Mouse (Mus musculus): Measurements from ENCODE around the gene Rsph14.

GRCm38 (mm10) chr10:75070281-75070976 is 38.0 kb upstream of the Rsph14 start:
- TF ChIP-seq KAT2A (conservative IDR thresholded peaks at IDR 0.05; ENCODE audit: low read depth, low read length) (no peak), HCFC1 (IDR thresholded peaks at IDR 0.05; ENCODE audit: low read depth, low read length) (no peak), ZC3H11A (IDR thresholded peaks at IDR 0.05; ENCODE audit: low read depth, low read length) (no peak), MAZ (IDR thresholded peaks at IDR 0.05; ENCODE audit: low read depth, low read length) (no peak)
